Mouse (Mus musculus): ENCODE measurements around the gene Cd6. TPM values are rescaled to one million over a fixed set of nuclear protein-coding genes. Genes with fewer than 3 reads are reported as not detected.

The Cd6 gene
- polyA plus RNA-seq, 1 experiment from 2014 or later: 0.09 TPM

DNA sequence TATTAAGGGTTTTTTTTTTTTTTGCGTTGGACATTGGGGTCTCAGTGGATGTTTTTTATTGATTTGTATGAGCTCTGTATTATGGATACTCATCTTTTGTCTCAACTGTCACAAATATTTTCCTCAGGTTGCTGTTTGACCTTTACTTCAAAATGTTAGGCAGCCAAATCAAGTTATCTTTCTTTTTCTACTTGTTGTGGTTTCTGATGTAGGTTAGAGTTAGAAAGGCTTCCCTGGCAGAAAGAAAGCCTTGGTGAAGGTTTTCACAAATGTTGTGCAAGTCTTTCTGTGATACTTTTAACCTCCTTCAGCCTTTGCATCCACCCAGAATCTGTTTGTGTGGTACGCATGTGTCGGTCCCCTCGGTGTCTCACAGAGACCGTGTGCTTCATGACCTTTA lies 77.2 kb downstream of the Cd6 start:
- no peak overlapping the region for H3K4me3 ChIP-seq (ENCODE audit: low read length)

DNA sequence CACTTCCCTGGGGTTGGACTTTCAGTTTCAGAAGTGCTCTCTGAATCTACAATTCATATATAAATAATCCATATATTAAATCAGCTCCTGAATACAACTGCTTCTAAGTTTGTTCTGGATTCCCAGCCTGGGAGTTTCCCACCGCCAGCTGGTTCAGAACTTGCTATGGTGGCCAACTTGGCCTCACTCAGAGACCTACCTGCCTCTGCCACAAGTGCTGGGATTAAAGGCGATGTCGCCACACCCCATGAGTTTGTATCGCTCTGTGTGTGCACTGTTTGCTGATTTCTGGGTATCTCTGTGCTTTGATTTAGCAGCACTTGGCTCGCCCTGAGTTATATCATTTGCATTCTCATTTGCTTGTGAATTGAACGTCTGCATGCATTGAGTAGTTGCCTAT lies 77.8 kb downstream of the Cd6 start:
- no peak for ATAC-seq (ENCODE audit: low FRiP score, low TSS enrichment)
- 93% methylated on average over 6 of the region's 6 CpGs for WGBS
- no peaks in the 10 kb centered on the region for H3K36me3 ChIP-seq (ENCODE audit: control insufficient read depth, insufficient read depth, low read length)

More for the DNA sequence above, 77.2 kb downstream of the Cd6 start:
- H3K4me1 ChIP-seq (ENCODE audit: control insufficient read depth, insufficient read depth, low read length): no peaks in the 10 kb centered on the region
- 95% methylated on average over 5 of the region's 5 CpGs for WGBS
- ATAC-seq (ENCODE audit: low FRiP score, low TSS enrichment): no peak
- no peak overlapping the region for H3K4me2 ChIP-seq (replicated peaks; ENCODE audit: low read depth, low read length)
- H3K9me3 ChIP-seq (ENCODE audit: control insufficient read depth, low read length): no peaks in the 10 kb centered on the region
- H3K36me3 ChIP-seq (ENCODE audit: control insufficient read depth, insufficient read depth, low read length): no peaks in the 10 kb centered on the region
- H3K27ac ChIP-seq (ENCODE audit: low read depth, low read length): no peak overlapping the region
- no peaks in the 10 kb centered on the region for H3K27me3 ChIP-seq (ENCODE audit: control insufficient read depth, insufficient read depth, low read length)
- no peak overlapping the region for H3K9ac ChIP-seq (ENCODE audit: low read depth, low read length)

DNA sequence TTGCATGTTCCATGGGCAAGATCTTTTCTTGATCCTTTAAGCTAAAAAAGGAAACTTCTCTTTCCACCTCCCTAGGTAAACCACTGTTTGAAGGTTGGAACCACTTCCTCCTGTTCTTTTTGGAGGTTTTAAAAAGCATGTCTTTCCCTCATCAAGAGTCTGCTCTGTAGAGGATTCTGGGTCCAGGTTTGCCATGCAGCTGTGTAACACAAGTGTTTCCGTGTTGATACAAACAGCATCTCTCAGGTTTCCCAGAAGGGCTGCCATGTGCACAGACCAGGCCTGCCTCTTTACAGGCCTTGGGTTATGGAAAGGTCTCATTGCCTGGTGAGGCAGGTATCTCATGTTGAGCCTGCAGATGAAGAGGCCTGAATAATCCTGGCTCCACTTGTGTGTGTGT lies 78.3 kb downstream of the Cd6 start:
- H3K27me3 ChIP-seq (ENCODE audit: control insufficient read depth, insufficient read depth, low read length): no peaks in the 10 kb centered on the region
- no peak overlapping the region for H3K4me3 ChIP-seq (ENCODE audit: low read length)
- H3K27ac ChIP-seq (ENCODE audit: low read depth, low read length): no peak overlapping the region
- H3K9me3 ChIP-seq (ENCODE audit: control insufficient read depth, low read length): no peaks in the 10 kb centered on the region
- H3K9ac ChIP-seq (ENCODE audit: low read depth, low read length): no peak overlapping the region
- H3K4me2 ChIP-seq (replicated peaks; ENCODE audit: low read depth, low read length): no peak overlapping the region
- WGBS: 84% methylated on average over 1 of the region's 1 CpGs
- H3K36me3 ChIP-seq (ENCODE audit: control insufficient read depth, insufficient read depth, low read length): no peaks in the 10 kb centered on the region
- no peak for ATAC-seq (ENCODE audit: low FRiP score, low TSS enrichment)
- no peaks in the 10 kb centered on the region for H3K4me1 ChIP-seq (ENCODE audit: control insufficient read depth, insufficient read depth, low read length)

More for the DNA sequence above, 77.8 kb downstream of the Cd6 start:
- Histone ChIP-seq H3K27me3 (ENCODE audit: control insufficient read depth, insufficient read depth, low read length) (no peaks in the 10 kb centered on the region), H3K27ac (ENCODE audit: low read depth, low read length) (no peak overlapping the region), H3K4me1 (ENCODE audit: control insufficient read depth, insufficient read depth, low read length) (no peaks in the 10 kb centered on the region), H3K4me3 (ENCODE audit: low read length) (no peak overlapping the region), H3K9me3 (ENCODE audit: control insufficient read depth, low read length) (no peaks in the 10 kb centered on the region), H3K4me2 (replicated peaks; ENCODE audit: low read depth, low read length) (no peak overlapping the region), H3K9ac (ENCODE audit: low read depth, low read length) (no peak overlapping the region)

DNA sequence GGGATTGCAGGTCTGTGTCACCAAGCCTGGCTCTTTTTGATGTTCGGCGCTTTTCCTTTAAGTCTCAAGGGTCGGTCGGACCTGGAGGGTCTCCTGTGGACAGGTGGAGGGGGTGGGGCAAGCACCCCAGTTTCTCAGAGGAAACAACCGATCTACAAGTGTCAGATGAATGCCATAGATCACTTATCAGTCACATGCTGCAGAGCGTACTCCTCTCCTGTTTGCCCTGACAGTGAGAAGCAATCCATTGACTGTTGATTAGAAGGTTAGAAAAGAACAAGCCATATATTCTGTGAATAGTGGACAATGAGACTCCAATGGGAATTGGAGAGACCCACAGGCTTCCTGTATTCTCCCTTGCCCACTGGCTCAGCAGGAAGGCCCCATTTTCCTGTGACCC lies 79.7 kb downstream of the Cd6 start:
- H3K27me3 ChIP-seq (ENCODE audit: control insufficient read depth, insufficient read depth, low read length): no peaks in the 10 kb centered on the region
- no peaks in the 10 kb centered on the region for H3K9me3 ChIP-seq (ENCODE audit: control insufficient read depth, low read length)
- no peak overlapping the region for H3K4me3 ChIP-seq (ENCODE audit: low read length)
- no peaks in the 10 kb centered on the region for H3K4me1 ChIP-seq (ENCODE audit: control insufficient read depth, insufficient read depth, low read length)
- no peaks in the 10 kb centered on the region for H3K36me3 ChIP-seq (ENCODE audit: control insufficient read depth, insufficient read depth, low read length)
- no peak overlapping the region for H3K27ac ChIP-seq (ENCODE audit: low read depth, low read length)
- no peak for ATAC-seq (ENCODE audit: low FRiP score, low TSS enrichment)
- no peak overlapping the region for H3K4me2 ChIP-seq (replicated peaks; ENCODE audit: low read depth, low read length)
- H3K9ac ChIP-seq (ENCODE audit: low read depth, low read length): no peak overlapping the region
- 85% methylated on average over 6 of the region's 6 CpGs for WGBS

DNA sequence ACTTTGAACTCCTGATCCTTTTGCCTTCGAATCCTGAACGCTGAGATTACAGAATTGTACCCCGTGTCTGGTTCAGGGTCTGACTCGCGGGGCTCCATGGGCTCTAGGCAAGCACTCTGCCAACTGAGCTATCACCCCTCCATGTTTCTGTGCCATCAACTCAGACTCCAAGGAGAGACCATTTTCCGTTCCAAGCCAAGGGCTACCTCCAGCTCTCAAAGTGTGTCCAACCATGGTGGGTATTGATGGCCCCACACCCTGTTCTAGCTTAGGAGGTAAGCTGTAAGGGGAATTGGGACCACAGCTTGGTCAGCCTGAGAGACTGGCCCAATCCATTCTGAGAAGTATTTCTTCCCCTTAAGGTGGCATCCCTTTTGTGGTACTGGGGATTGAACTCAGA lies 80.6 kb downstream of the Cd6 start:
- H3K4me3 ChIP-seq (ENCODE audit: low read length): no peak overlapping the region
- no peaks in the 10 kb centered on the region for H3K4me1 ChIP-seq (ENCODE audit: control insufficient read depth, insufficient read depth, low read length)
- no peak overlapping the region for H3K9ac ChIP-seq (ENCODE audit: low read depth, low read length)
- no peaks in the 10 kb centered on the region for H3K27me3 ChIP-seq (ENCODE audit: control insufficient read depth, insufficient read depth, low read length)
- 91% methylated on average over 6 of the region's 6 CpGs for WGBS
- H3K9me3 ChIP-seq (ENCODE audit: control insufficient read depth, low read length): no peaks in the 10 kb centered on the region
- no peaks in the 10 kb centered on the region for H3K36me3 ChIP-seq (ENCODE audit: control insufficient read depth, insufficient read depth, low read length)
- no peak overlapping the region for H3K4me2 ChIP-seq (replicated peaks; ENCODE audit: low read depth, low read length)
- ATAC-seq (ENCODE audit: low FRiP score, low TSS enrichment): no peak
- no peak overlapping the region for H3K27ac ChIP-seq (ENCODE audit: low read depth, low read length)

DNA sequence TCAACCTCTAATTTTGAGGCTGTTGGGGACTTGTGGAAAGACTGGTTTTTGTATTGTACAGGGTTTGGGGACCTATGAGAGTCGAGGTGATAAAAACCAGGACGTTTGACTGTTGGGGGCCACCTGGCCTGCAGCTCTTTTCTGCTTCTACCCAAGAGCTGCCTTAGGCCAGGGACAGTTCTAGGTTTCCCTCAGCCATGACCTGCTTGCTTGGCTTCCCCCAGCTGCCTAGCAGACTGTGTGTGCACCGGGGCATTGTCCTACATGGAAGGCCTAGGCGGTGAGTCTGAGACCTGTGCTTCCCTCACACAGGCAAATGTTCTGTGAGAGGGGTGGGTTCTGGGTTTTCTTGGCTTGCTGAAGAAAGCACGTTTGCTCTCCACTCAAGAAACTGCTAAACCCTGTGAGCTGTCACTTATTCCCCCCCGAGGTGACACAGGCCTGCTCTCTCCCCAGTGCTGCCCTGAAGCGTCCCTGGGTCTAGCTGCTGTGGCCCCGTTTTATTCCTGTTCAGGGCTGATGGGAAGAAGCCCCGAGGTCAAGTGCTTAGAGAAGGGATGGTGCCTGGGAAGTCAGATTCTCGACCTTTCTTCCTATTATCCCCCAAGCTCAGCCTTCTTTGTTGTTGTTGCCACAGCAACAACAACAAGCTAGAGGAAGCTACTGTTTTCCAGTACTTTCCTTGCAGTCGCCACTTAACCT lies 81.3 kb downstream of the Cd6 start:
- ATAC-seq (ENCODE audit: low FRiP score, low TSS enrichment): no peak
- Histone ChIP-seq H3K4me3 (ENCODE audit: low read length) (no peak overlapping the region), H3K4me1 (ENCODE audit: control insufficient read depth, insufficient read depth, low read length) (no peaks in the 10 kb centered on the region), H3K4me2 (replicated peaks; ENCODE audit: low read depth, low read length) (no peak overlapping the region), H3K9ac (ENCODE audit: low read depth, low read length) (no peak overlapping the region), H3K27ac (ENCODE audit: low read depth, low read length) (no peak overlapping the region), H3K27me3 (ENCODE audit: control insufficient read depth, insufficient read depth, low read length) (no peaks in the 10 kb centered on the region), H3K9me3 (ENCODE audit: control insufficient read depth, low read length) (no peaks in the 10 kb centered on the region), H3K36me3 (ENCODE audit: control insufficient read depth, insufficient read depth, low read length) (no peaks in the 10 kb centered on the region)
- WGBS: 73% methylated on average over 11 of the region's 11 CpGs

DNA sequence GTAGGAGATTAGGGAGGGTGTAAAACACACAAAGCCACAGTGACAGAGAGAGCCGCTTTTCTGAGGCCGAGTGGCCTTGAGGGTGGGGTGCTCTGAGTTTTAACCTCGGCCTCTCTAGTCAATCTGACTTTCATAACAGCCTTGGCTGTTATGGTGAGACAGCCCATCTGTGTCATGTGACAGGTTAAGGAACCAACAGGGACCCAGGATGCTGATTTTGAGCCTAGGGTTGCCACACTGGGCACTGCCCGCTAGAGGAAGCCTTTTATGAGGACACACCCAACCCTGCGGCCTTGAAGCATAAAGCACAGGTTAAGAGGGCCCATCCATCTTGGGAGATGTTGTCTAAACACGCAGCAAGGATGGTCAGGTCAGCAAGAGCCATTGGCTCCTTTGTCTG lies 82.1 kb downstream of the Cd6 start:
- no peak overlapping the region for H3K4me2 ChIP-seq (replicated peaks; ENCODE audit: low read depth, low read length)
- H3K27me3 ChIP-seq (ENCODE audit: control insufficient read depth, insufficient read depth, low read length): no peaks in the 10 kb centered on the region
- no peaks in the 10 kb centered on the region for H3K36me3 ChIP-seq (ENCODE audit: control insufficient read depth, insufficient read depth, low read length)
- H3K9me3 ChIP-seq (ENCODE audit: control insufficient read depth, low read length): no peaks in the 10 kb centered on the region
- WGBS: 76% methylated on average over 6 of the region's 6 CpGs
- no peaks in the 10 kb centered on the region for H3K4me1 ChIP-seq (ENCODE audit: control insufficient read depth, insufficient read depth, low read length)
- ATAC-seq (ENCODE audit: low FRiP score, low TSS enrichment): no peak
- H3K4me3 ChIP-seq (ENCODE audit: low read length): no peak overlapping the region
- no peak overlapping the region for H3K27ac ChIP-seq (ENCODE audit: low read depth, low read length)
- H3K9ac ChIP-seq (ENCODE audit: low read depth, low read length): no peak overlapping the region

DNA sequence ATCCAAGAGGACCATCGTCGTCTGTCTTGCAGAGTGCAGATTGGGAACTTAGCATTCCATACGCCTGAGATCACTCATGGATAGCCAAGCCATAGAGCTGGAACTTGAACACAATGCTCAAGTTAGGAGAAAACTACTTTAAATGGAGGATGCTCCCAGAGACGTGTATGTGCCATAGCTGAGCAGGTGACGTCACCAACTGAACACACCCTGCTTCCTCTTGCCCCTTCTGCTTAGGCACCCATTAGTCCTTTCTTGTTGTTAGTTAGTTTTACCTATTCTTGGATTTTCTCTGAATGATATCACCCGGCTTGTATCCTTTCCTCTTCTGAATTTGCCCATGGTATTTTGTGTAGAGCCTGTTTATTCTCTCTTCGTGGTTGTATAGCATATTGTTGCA lies 82.7 kb downstream of the Cd6 start:
- no peaks in the 10 kb centered on the region for H3K27me3 ChIP-seq (ENCODE audit: control insufficient read depth, insufficient read depth, low read length)
- ATAC-seq (ENCODE audit: low FRiP score, low TSS enrichment): no peak
- no peak overlapping the region for H3K4me3 ChIP-seq (ENCODE audit: low read length)
- no peaks in the 10 kb centered on the region for H3K36me3 ChIP-seq (ENCODE audit: control insufficient read depth, insufficient read depth, low read length)
- WGBS: 88% methylated on average over 7 of the region's 7 CpGs
- H3K27ac ChIP-seq (ENCODE audit: low read depth, low read length): no peak overlapping the region
- H3K4me1 ChIP-seq (ENCODE audit: control insufficient read depth, insufficient read depth, low read length): no peaks in the 10 kb centered on the region
- H3K9me3 ChIP-seq (ENCODE audit: control insufficient read depth, low read length): no peaks in the 10 kb centered on the region
- H3K4me2 ChIP-seq (replicated peaks; ENCODE audit: low read depth, low read length): no peak overlapping the region
- no peak overlapping the region for H3K9ac ChIP-seq (ENCODE audit: low read depth, low read length)

DNA sequence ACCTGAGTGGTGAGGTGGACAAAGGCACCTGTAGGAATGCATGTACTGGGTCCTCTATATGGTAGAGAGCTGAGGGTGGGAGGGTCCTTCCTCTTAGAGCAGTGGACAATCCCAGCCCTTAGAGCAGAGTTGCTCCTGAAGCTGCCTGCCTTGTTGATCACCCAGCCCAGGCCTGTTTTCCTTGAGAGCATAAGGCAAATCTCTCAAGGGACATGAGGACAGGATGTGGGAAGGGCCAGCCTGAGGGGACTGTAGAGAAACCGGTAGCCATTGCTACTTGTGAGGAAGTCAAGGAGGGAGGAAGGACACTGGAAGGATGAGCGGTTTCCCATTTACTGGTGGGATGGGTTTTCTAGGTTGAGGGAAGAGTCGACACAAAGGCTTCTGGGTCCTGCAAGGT lies 87.3 kb downstream of the Cd6 start:
- 64% methylated on average over 3 of the region's 3 CpGs for WGBS
- Histone ChIP-seq H3K4me2 (replicated peaks; ENCODE audit: low read depth, low read length) (no peak overlapping the region), H3K9ac (ENCODE audit: low read depth, low read length) (no peak overlapping the region), H3K4me1 (ENCODE audit: control insufficient read depth, insufficient read depth, low read length) (0 out of 2 replicates have a peak, but pooled peaks cover 5% of the 10 kb centered on the region), H3K27me3 (ENCODE audit: control insufficient read depth, insufficient read depth, low read length) (no peaks in the 10 kb centered on the region), H3K27ac (ENCODE audit: low read depth, low read length) (no peak overlapping the region), H3K9me3 (ENCODE audit: control insufficient read depth, low read length) (no peaks in the 10 kb centered on the region), H3K4me3 (ENCODE audit: low read length) (no peak overlapping the region), H3K36me3 (ENCODE audit: control insufficient read depth, insufficient read depth, low read length) (no peaks in the 10 kb centered on the region)
- no peak for ATAC-seq (ENCODE audit: low FRiP score, low TSS enrichment)

Data from kidney, embryonic 14.5 days (tissue).